Mouse (Mus musculus) mature B cell (primary cell): ENCODE measurements at regions not wholly inside any gene's neighbourhood (a gene's known extent, or its start where the extent isn't known, plus 50 kb on each side); places are given as distances from the start of the nearest gene placed in this dataset.

Experiments
- in situ Hi-C: fragments of 300-500 bp; cut with MboI; formaldehyde crosslinking; loops from 2 replicates; pipeline ENCODE4 v1.14.3; 2019

- in situ Hi-C loops: no loop called here
These were observed 59.9 kb downstream of the Adamts1 start for GRCm38 (mm10) chr16:85743022-85743421.

GRCm38 (mm10) chr16:85738606-85739195 lies 64.2 kb downstream of the Adamts1 start:
- in situ Hi-C loops: no loop called here

GRCm38 (mm10) chr16:85728026-85728425 lies 74.9 kb downstream of the Adamts1 start:
- in situ Hi-C loops: no loop called here

GRCm38 (mm10) chr16:85721968-85722367 lies 80.9 kb downstream of the Adamts1 start:
- in situ Hi-C loops: no loop called here

GRCm38 (mm10) chr16:85712291-85712690 lies 90.6 kb downstream of the Adamts1 start:
- in situ Hi-C loops: no loop called here

- in situ Hi-C loops: no loop called here
These were observed 98.5 kb downstream of the Adamts1 start for GRCm38 (mm10) chr16:85704254-85705020.

GRCm38 (mm10) chr16:85702889-85703480 lies 99.9 kb downstream of the Adamts1 start:
- in situ Hi-C loops: no loop called here

GRCm38 (mm10) chr16:85699329-85699728 lies 103.6 kb downstream of the Adamts1 start:
- in situ Hi-C loops: loop anchor here (25.0 kb wide), 1 partner anchor 737 kb away; no protein-coding TSS in a partner anchor

GRCm38 (mm10) chr16:85682721-85683120 lies 120.2 kb downstream of the Adamts1 start:
- in situ Hi-C loops: loop anchor here (25.0 kb wide), 1 partner anchor 720 kb away; no protein-coding TSS in a partner anchor

- in situ Hi-C loops: loop anchor here (25.0 kb wide), 1 partner anchor 718 kb away; no protein-coding TSS in a partner anchor
These were observed 122.6 kb downstream of the Adamts1 start for GRCm38 (mm10) chr16:85680351-85680750.

GRCm38 (mm10) chr16:85678781-85679180 lies 124.1 kb downstream of the Adamts1 start:
- in situ Hi-C loops: loop anchor here (25.0 kb wide), 1 partner anchor 716 kb away; no protein-coding TSS in a partner anchor

- in situ Hi-C loops: loop anchor here (25.0 kb wide), 1 partner anchor 716 kb away; no protein-coding TSS in a partner anchor
These were observed 124.7 kb downstream of the Adamts1 start for GRCm38 (mm10) chr16:85678228-85678627.

GRCm38 (mm10) chr16:85677027-85677426 lies 123.8 kb upstream of the Cyyr1 start:
- in situ Hi-C loops: loop anchor here (25.0 kb wide), 1 partner anchor 715 kb away; no protein-coding TSS in a partner anchor

GRCm38 (mm10) chr16:85668767-85669166 lies 115.6 kb upstream of the Cyyr1 start:
- in situ Hi-C loops: no loop called here

GRCm38 (mm10) chr16:85667790-85668189 lies 114.6 kb upstream of the Cyyr1 start:
- in situ Hi-C loops: no loop called here

- in situ Hi-C loops: no loop called here
These were observed 96.3 kb upstream of the Cyyr1 start for GRCm38 (mm10) chr16:85649516-85649915.

GRCm38 (mm10) chr16:85640992-85641391 lies 87.8 kb upstream of the Cyyr1 start:
- in situ Hi-C loops: no loop called here

- in situ Hi-C loops: no loop called here
These were observed 83.9 kb upstream of the Cyyr1 start for GRCm38 (mm10) chr16:85637079-85637478.

- in situ Hi-C loops: no loop called here
These were observed 76.5 kb upstream of the Cyyr1 start for GRCm38 (mm10) chr16:85629738-85630137.

GRCm38 (mm10) chr16:85624505-85624904 lies 71.3 kb upstream of the Cyyr1 start:
- in situ Hi-C loops: no loop called here

GRCm38 (mm10) chr16:85604089-85604488 lies 50.9 kb upstream of the Cyyr1 start:
- in situ Hi-C loops: no loop called here
